ENCODE assay signal across 28 mouse cellular contexts in genomic region chr9:15149246-15149926, GRCm38 (mm10). TPM values are rescaled to one million over a fixed set of nuclear protein-coding genes. Genes with fewer than 3 reads are reported as not detected.
"Had no signal": no experiment of that assay in that cellular context is flagged by ENCODE, and none has a peak within 500 bp of the region (broad histone marks: within the 10 kb centered on the region; RNA-seq: fewer than 3 reads in every experiment).

No protein-coding gene starts in this region.

- H3K9ac ChIP-seq: kidney, embryonic 15.5 days; limb, embryonic 12.5 days; liver, embryonic 12.5 days; liver, embryonic 15.5 days; lung, embryonic 15.5 days; midbrain, embryonic 12.5 days; stomach, embryonic 15.5 days had no signal

- H3K4me2 ChIP-seq: kidney, embryonic 15.5 days; limb, embryonic 12.5 days; liver, embryonic 12.5 days; liver, embryonic 15.5 days; lung, embryonic 15.5 days; midbrain, embryonic 12.5 days; stomach, embryonic 15.5 days had no signal

- H3K36me3 ChIP-seq: kidney, embryonic 15.5 days; limb, embryonic 12.5 days; liver, embryonic 12.5 days; liver, embryonic 15.5 days; lung, embryonic 15.5 days; midbrain, embryonic 12.5 days; stomach, embryonic 15.5 days had no signal

- H3K4me3 ChIP-seq: kidney, embryonic 15.5 days; left cerebral cortex, adult 2 months; limb, embryonic 12.5 days; liver, embryonic 12.5 days; liver, embryonic 15.5 days; lung, embryonic 15.5 days; midbrain, embryonic 12.5 days; stomach, embryonic 15.5 days had no signal

- H3K4me1 ChIP-seq: kidney, embryonic 15.5 days; limb, embryonic 12.5 days; liver, embryonic 12.5 days; liver, embryonic 15.5 days; lung, embryonic 15.5 days; midbrain, embryonic 12.5 days; stomach, embryonic 15.5 days had no signal

- DNase-seq: kidney, adult 11 months; kidney, adult 8-10 months; kidney, postnatal 10 days; kidney, postnatal 36 days; layer of hippocampus, postnatal 36 days; liver; lung, adult 18-20 months; retina, postnatal 1 day; right cerebral cortex, postnatal 25 days; spleen, adult 18-20 months; thymus, adult 18-20 months; thymus, postnatal 36 days had no signal

- H3K27ac ChIP-seq: kidney, embryonic 15.5 days; left cerebral cortex, adult 2 months; limb, embryonic 12.5 days; liver, embryonic 12.5 days; liver, embryonic 15.5 days; lung, embryonic 15.5 days; macrophage; midbrain, embryonic 12.5 days; stomach, embryonic 15.5 days had no signal

- H3K9me3 ChIP-seq: kidney, embryonic 15.5 days; limb, embryonic 12.5 days; liver, embryonic 12.5 days; liver, embryonic 15.5 days; lung, embryonic 15.5 days; midbrain, embryonic 12.5 days; stomach, embryonic 15.5 days had no signal

- H3K27me3 ChIP-seq: kidney, embryonic 15.5 days; limb, embryonic 12.5 days; liver, embryonic 12.5 days; liver, embryonic 15.5 days; lung, embryonic 15.5 days; midbrain, embryonic 12.5 days; stomach, embryonic 15.5 days had no signal

- ATAC-seq: liver, embryonic 12.5 days; midbrain, embryonic 16.5 days had no signal

RNA-seq across cellular contexts. Expression of gene Hephl1, which starts 37.5 kb away (rescaled TPM):
- total RNA-seq: layer of hippocampus, adult 8-10 months; layer of hippocampus, postnatal 10 days; layer of hippocampus, postnatal 36 days; left cerebral cortex, adult 2 months; left cerebral cortex, postnatal 10 days; left cerebral cortex, postnatal 36 days; megakaryocyte, adult 5-6 weeks had no signal
- polyA plus RNA-seq: limb, embryonic 12.5 days; liver, embryonic 12.5 days; liver, embryonic 15.5 days; lung, embryonic 15.5 days; macrophage; midbrain, embryonic 12.5 days; midbrain, embryonic 16.5 days; neural tube, embryonic 11.5 days; stomach, embryonic 15.5 days had no signal
